Mouse (Mus musculus): ENCODE measurements around the gene Camkk1. TPM values are rescaled to one million over a fixed set of nuclear protein-coding genes. Genes with fewer than 3 reads are reported as not detected.

Camkk1 gene
- total RNA-seq, 2 experiments from 2014 or later = 0.95 to 1.2 TPM

DNA sequence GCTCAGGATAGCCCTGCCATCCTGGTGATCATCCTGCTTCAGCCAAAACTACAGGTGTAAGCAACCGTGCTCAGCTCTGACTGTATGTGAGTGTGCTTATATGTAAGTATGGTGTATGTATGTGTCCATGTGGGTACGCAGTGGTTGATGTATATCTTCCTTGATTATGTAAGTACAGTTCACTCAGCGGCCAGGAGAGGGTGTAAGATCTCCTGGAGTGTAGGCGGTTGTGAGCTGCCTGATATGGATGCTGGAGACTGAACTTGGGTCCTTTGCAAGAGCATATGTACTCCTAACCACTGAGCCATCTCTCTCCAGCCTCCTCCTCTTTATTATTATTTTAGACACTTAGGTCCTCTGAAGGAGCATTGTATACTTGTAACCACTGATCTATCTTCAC lies 26.0 kb downstream of the Camkk1 start:
- no peak for DNase-seq (ENCODE audit: low spot score)
- intact Hi-C loops (cut with DNase I) = loop anchor here (5.0 kb wide), 1 partner anchor 117 kb away; no protein-coding TSS in a partner anchor

DNA sequence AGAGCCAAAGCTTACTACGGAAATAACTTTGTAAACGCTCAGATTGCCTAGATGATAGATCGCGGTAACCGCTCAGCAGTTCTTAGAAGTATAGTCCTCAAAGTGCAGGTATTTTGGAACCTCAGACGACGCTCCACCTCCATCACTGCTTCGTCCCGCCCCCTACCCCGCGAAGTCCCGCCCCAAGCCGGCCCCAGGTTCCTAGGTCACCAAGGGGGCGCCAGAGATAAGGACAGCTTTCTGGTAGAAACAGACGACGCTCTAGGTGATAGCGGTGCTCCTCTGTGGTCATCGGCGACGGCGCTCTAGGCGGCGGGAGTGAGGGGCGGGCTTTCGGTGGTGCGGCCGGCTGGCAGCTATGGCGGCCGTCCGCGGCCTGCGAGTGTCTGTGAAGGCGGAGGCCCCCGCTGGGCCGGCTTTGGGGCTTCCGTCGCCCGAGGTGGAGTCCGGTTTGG lies 28.8 kb downstream of the Camkk1 start, which contains the start of gene Ncbp3:
Gene Ncbp3 (plus strand): TSS at position 242 of the 455 bp plus-strand sequence.
- intact Hi-C loops (cut with DNase I) = loop anchor here (5.0 kb wide), 1 partner anchor 120 kb away; no protein-coding TSS in a partner anchor
- DNase-seq (ENCODE audit: low spot score) = peak; percentile 88

DNA sequence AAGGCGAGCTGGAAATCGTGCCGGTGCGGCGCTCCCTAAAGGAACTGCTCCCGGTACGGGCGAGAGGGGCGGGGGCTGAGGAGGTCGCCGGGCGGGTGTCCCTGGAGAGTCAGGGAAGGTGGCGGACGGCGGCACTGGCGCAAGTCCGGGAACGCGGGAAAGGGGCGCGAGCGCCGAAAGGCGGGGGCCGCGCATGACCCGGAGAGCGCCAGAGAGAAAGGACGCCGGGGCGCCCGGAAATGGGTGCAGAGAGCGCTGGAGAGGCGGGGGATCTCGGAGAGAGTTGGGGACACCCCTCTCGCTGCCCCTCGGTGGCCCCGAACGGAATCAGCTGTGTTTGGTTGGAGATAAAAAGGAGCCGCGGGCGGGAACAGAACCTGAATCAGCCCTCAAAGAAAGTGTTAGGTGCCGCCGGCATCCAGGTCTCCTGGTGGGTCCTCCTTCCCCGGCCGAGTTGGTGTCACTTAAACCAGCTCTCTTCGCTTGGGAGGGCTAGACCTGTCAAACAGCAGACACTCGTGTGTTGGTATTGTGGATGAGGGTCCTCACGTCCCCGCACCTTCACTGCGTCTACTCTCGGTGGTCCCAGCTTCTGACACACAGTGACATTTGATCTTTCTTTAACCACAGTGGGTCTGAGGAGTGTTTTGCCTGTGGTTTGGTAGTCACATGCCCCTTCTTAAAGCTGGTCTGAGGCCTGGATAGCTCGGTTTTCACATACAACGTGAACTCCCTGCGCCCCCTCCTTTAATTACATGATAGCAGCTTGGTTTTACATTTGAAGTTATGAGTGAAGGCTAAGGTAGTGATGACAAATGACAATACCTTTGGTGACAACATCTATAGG lies 29.4 kb downstream of the Camkk1 start:
- intact Hi-C loops (cut with DNase I) = loop anchor here (2.0 to 5.0 kb wide), 2 partner anchors 41 to 121 kb away; no protein-coding TSS in a partner anchor
- DNase-seq (ENCODE audit: low spot score) = no peak

DNA sequence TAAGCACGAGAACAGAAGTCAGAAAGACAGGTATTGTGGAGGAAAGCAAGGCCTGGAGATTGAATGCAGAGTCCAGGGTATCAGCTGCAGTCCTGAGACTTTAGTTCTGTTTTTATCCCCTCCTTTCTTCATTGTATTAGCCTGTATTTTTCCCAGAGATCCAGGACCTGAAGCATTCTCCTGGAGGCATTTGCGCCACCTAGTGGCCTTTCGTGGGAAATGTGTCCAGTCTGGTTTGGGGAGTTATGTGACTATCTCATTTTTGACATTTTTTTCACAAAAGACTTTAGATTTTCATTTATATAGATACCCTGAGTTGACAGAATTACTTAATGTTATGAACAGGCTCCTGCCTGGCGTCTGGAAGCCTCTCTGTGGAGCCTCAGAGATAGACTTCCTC lies 30.5 kb downstream of the Camkk1 start:
- peak; percentile 24 for DNase-seq (ENCODE audit: low spot score)
- intact Hi-C loops (cut with DNase I) = loop anchor here (2.0 to 5.0 kb wide), 2 partner anchors 43 to 122 kb away; no protein-coding TSS in a partner anchor

DNA sequence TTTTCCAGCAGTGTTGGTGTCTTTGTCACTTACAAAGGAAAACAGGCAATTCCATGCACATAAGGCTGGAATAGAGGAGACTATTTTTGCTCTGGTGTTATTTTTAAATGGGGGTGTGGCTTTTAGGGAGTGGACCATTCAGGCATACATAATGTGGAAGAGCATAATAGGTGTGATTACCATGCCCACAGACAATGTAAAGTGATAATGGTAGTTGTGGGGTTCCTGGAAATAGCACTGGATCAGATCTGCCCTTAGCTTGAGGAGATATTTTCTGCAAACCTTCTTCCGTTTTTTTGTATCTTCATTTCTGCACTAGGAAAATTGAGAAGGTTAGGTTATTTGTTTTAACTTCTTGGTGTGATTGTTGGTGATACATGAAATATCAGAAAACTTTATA lies 34.0 kb downstream of the Camkk1 start:
- no peak for DNase-seq (ENCODE audit: low spot score)
- intact Hi-C loops (cut with DNase I) = no loop called here

DNA sequence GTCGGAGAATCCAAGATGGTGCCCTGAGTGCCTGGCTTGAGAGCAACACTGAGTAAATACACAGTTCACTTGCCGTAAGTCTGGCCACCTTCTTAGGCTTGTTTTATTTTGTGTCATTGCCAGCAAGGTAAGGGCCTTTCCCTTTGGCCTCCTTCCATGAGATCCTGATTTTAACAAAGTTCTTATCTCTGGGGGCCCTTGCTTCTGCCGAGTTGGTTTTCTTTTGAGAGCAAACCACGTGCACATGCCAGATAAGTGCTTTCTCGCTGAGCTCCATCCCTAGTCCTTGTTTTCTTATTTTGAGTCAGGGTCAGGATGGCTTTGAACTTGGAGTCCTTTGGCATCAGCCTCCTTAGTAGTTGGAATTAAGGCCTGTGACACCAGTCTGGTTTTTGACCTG lies 38.9 kb downstream of the Camkk1 start:
- intact Hi-C loops (cut with DNase I) = no loop called here
- no peak for DNase-seq (ENCODE audit: low spot score)

DNA sequence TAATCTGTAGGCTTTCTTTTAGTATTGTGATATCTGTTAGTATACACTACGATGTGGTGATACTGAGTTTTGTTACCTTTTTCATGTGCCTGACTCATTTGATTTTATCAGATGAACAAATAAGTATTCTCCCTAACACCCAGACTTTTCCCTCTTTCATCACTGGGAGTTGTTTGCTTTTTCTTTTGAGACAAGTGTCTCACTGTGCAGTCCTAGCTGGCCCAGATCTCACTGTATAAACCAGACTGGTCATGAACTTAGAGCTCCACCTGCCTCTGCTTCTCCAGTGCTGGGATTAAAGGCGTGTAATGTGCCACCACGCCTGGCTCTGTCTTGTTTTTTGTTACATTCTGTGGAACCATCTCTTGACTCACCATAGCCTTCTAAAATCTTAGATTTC lies 40.8 kb downstream of the Camkk1 start:
- no peak for DNase-seq (ENCODE audit: low spot score)

DNA sequence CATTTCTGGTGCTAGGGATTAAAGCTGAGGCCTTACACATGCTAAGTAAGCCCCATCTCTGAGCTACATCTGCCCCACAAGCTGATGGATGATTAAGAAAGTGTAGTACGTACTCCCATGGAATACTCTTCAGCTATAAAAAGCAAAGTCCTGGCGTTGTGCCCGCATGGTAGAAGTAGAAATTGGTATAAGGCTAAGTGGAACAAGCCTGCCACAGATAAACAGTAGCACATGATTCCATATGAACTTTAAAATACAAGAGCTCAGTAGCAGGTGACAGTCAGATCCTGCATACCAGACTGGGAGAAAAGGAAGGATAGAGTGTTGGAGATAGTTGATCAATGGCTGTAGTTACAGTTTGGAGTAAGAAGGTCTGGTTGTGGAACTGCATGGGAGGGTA lies 42.6 kb downstream of the Camkk1 start:
- intact Hi-C loops (cut with DNase I) = no loop called here
- DNase-seq (ENCODE audit: low spot score) = no peak

More for the DNA sequence above, 40.8 kb downstream of the Camkk1 start:
- intact Hi-C loops (cut with DNase I) = no loop called here

DNA sequence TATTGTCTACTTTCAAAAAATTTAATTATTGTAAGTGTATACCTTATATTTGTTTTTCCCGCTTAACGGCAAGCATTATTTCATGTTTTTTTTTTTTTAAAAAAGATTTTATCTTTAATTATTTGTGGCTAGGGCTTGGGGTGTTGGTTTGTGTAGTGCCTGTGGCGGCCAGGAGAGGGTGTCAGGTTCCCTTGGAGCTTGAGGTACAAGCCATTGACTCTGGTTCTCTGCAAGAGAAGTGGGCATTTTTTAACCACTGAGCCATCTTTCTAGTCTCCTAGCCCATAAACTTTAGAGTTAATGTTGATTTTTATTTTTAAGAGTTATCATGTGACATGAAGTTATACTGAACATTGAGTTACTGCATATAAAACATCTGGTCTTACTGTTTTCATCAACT lies 53.0 kb downstream of the Camkk1 start:
- DNase-seq (ENCODE audit: low spot score) = no peak
- intact Hi-C loops (cut with DNase I) = loop anchor here (5.0 to 10.0 kb wide), 3 partner anchors 35 to 1303 kb away; no protein-coding TSS in a partner anchor

DNA sequence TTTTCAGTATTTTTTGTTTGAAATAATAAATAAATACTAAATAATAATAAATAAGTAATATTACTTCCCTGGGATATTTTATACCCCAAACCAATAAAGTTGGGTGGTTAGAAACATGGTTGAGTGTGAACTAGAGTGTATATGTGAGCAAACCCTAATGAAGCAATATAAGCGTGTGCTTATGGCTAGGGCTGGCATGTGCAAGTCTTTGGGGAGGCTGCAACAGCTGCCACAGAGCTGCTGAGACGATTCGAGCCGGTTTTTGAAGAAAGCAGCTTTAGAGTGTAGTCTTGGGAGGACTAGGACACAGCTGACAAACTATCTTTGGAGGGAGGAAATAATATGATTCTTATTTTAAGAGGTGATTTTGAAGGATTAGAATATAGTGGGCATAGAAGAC lies 57.5 kb downstream of the Camkk1 start:
- no peak for DNase-seq (ENCODE audit: low spot score)
- intact Hi-C loops (cut with DNase I) = loop anchor here (10.0 kb wide), 1 partner anchor 1299 kb away; no protein-coding TSS in a partner anchor

DNA sequence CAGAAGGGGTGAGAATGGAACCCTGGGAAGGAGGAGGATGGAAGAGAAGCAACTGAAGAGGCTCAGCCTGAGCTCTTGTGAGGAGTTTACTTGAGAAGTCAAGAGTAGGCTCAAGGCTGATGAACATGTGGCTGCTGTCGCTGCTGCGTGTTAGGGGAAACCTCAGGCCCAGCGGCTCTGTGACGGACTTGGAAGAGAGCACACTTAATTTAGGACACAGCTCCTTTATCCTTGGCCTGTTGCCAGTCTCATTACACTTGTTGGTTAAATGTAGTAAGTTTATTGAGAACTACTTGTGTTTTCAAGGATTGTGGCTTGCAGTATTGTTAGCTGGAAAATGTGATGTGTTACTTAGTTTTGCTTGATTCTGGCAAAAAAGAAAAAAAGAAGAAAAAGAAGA lies 57.9 kb downstream of the Camkk1 start:
- DNase-seq (ENCODE audit: low spot score) = no peak
- intact Hi-C loops (cut with DNase I) = loop anchor here (10.0 kb wide), 1 partner anchor 1298 kb away; no protein-coding TSS in a partner anchor

DNA sequence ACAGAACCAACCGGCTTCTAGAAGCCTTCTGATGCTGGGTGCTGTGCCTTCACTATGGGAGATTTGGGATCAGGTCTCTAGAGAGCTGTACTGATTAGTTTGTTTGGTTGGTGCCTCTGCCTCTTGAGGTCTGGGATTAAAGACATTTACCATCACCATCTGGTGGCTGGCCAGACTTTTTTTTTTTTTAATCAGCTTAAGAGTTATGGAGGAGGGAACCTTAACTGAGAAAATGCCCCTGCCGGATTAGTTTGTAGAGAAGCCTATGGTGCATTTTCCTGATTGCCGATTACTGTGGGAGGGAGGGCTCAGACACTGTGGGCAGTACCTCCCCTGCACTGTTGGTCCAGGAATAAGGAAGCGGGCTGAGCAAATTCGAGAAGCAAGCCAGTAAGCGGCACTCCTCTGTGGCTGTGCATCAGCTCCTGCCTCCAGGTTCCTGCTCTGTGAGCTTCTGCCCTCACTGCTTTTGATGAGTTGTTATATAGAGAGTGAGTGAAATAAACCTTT lies 58.5 kb downstream of the Camkk1 start:
- intact Hi-C loops (cut with DNase I) = loop anchor here (10.0 kb wide), 1 partner anchor 1298 kb away; no protein-coding TSS in a partner anchor

DNA sequence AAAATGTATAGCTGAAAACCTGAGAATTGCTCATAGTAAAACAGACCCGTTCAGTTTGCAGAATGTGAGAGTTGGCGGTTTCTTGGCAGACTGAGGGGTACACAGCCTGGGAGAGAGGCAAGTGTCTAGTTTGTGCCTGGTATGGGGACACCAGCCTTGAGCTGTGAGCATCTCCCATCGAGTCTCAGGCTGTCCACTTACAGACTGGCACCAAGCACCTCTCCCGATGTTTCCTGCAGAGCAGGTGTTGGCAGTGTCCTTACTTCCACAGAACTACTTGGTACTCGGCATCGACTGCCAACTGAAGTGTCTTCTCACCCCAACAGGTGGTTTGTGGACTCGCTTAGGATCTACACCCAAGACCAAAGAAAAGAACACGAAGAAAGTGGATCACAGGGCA lies 59.8 kb downstream of the Camkk1 start:
- no peak for DNase-seq (ENCODE audit: low spot score)
- intact Hi-C loops (cut with DNase I) = loop anchor here (10.0 kb wide), 1 partner anchor 1296 kb away; no protein-coding TSS in a partner anchor

More for the DNA sequence above, 58.5 kb downstream of the Camkk1 start:
- no peak for DNase-seq (ENCODE audit: low spot score)

DNA sequence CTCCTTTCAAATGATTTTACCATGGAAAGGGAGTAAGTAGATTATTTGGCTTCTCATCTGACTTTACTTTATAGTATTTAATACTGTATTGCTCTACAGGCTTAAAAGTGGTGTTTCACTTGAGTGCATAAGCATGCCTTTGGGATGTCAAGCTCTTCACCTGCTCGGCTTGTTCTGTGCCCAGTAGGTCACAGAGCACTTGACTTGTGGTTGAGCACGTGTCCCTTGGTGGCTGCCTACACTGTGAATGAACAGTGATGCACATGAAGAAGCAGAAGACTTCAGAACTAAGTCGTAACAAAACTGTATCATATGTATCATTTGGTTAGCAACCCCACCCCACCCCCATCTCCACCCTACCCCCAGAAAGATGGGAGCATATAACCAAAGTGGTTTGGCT lies 61.5 kb downstream of the Camkk1 start:
- intact Hi-C loops (cut with DNase I) = no loop called here
- no peak for DNase-seq (ENCODE audit: low spot score)

DNA sequence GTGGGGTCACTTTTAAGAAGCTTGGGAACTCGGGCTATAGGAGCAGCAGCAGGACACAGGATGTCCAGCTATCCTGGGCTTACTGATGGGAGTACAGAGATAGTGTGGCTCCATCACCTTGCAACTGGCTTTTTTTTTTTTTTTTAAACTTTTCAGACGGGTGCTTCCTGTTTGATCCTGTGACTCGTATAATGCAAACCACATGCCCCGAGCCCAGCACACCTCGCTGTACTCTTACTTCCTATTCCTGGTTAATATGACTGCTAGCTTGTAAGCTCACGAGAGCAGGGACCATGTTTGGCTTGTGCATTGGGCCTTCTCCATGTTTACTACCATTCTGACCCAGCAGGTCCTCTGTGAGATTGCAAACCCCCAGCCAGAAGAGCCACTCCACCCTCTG lies 65.5 kb downstream of the Camkk1 start:
- DNase-seq (ENCODE audit: low spot score) = no peak
- intact Hi-C loops (cut with DNase I) = no loop called here

DNA sequence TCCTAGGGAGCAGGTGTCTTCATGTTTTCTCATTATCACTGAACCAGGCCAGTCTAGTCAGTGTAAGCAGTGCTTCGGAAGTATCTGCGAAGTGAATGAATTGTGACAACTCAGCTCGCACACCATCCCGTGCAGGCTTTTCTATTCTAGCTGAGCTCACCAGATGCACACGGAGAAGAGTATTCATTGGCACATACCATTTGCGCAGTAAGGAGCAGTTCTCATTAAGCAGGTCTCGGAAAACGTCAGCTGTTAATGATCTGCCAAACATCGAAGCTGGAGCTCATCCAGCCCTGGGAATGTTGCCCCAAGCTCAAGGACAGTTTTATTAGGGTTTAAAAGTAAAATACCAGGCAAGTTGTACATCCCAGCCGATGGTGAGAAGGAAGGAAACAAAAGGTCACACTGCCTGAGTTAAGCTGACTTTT lies 66.0 kb downstream of the Camkk1 start:
- intact Hi-C loops (cut with DNase I) = no loop called here
- no peak for DNase-seq (ENCODE audit: low spot score)

DNA sequence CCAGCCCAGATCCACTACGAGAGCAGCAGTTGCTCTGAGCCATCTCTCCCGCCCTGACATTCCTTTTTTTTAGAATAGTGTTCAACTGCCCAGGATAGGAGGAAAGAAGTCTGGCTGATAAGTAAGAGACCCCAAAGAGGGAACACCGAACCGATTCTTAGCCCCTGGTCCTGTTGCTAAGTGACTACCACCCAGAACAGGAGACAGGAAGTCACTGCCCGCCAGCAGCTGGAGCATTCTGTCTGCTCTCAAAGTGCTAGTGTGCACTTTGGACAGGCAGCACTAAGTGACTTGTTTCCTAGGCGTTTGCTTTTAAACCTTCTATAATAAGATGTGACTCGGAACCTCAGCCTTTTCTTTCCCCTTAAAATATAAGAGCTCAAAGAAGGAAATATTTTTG lies 66.6 kb downstream of the Camkk1 start:
- no peak for DNase-seq (ENCODE audit: low spot score)
- intact Hi-C loops (cut with DNase I) = no loop called here

DNA sequence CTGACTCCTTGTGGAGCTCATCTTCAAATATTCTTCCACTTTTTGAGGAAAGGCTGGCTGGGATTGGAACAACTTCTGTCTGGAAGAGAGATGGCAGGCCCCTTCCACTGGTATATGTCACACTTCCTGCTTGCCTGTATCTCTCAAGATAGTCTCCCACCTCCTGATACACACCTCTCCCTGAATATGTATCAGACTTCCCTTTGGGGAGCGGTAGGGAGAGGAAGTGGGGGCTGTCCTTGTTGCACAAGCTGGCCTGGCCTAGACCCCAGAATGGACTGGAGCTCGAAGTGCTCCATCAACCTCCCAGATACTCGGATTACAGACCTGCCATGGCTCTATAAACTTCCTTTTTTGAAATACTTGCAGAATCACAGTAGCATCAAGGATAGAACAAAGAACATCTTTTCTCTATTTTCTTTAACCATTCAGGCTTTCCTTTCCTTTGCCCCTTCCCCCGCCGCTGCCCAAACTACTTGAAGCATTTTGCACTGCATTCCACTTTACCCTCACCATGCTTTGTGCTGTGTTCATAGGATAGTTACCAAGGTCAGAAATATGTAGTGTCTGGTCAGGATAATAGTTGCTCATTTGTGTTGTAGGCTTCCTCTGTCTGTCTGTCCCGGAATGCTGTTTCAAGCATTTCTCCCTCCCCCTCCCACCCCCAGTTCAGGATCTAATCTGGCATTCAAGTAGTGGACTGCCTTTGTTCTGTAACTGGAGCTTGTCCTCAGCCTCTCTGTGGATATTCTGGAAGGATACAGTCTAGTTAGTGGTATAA lies 69.1 kb downstream of the Camkk1 start:
- intact Hi-C loops (cut with DNase I) = no loop called here
- no peak for DNase-seq (ENCODE audit: low spot score)

DNA sequence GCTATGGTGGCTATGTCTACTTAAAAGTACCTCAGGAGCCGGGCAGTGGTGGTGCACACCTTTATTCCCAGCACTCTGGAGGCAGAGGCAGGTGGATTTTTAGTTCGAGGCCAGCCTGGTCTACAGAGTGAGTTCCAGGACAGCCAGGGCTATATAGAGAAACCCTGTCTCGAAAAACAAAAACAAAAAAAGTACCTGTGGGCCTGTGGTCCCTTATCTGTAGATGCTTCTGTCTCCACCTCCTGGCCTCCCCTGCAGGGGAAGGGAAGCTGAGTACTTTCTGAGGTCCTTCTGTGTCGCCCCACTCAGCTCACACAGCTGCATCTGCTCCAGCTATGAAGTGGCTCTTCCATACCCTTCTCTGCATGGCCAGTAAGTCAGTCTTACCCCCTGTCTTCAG lies 71.5 kb downstream of the Camkk1 start, which contains the start of gene Itgae:
Gene Itgae (plus strand): TSS at position 301 of the 400 bp plus-strand sequence.
- DNase-seq (ENCODE audit: low spot score) = no peak
- intact Hi-C loops (cut with DNase I) = no loop called here

DNA sequence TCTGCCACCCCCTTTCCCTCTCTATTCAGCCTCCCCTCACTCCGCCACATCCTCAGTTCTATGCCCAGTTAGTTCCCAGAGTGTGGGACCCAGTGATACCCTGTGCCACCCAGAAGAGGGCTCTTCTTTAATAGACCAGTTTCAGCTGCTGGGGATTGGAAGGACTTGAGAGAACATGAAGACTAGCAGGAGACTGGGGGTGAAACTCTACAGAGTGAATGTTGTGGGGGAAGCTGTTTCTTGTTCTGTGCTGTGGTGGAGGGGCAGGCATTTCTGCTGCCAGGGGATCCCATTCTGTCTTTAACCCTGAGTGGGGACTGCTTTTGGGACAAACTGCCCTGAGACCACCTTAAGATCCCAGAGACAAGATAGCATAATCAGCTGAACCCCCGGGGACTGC lies 72.0 kb downstream of the Camkk1 start:
- no peak for DNase-seq (ENCODE audit: low spot score)
- intact Hi-C loops (cut with DNase I) = no loop called here
